Mouse (Mus musculus) spleen, adult 2 months (tissue): ENCODE data around the gene Olfr316. TPM values are rescaled to one million over a fixed set of nuclear protein-coding genes. Genes with fewer than 3 reads are reported as not detected.
"Not testable (repeated sequence)": the region's sequence is repeated elsewhere in the genome, so short reads cannot be mapped to it uniquely, and the experiment has no call there.

ENCODE experiments used
- DNase-seq, 2 experiments: peaks; one replicate each; pipeline versions ENCODE4 v3.0.0 to v3.0.0-alpha.2; 2012 to 2021; ENCODE audit warnings: low spot score in 2 of 2, low read depth in 1 of 2
- H3K27ac ChIP-seq: fragments of 200-500 bp; 2 replicates; pipeline ENCODE4 v1.5.1; 2012; ENCODE audit warnings: low read length, inconsistent platforms; ENCODE audit not compliant: insufficient read depth
- H3K27me3 ChIP-seq: fragments of 200-500 bp; 2 replicates; pipeline ENCODE4 v1.6.1; 2012; ENCODE audit warnings: mild to moderate bottlenecking, moderate library complexity, low read length, inconsistent platforms; ENCODE audit not compliant: control insufficient read depth, insufficient read depth
- H3K36me3 ChIP-seq: fragments of 200-500 bp; 2 replicates; pipeline ENCODE4 v1.6.1; 2012; ENCODE audit warnings: mild to moderate bottlenecking, low read length, inconsistent platforms; ENCODE audit not compliant: control insufficient read depth, insufficient read depth
- H3K4me1 ChIP-seq: fragments of 200-500 bp; 2 replicates; pipeline ENCODE4 v1.6.1; 2011; ENCODE audit warnings: inconsistent platforms; ENCODE audit not compliant: control insufficient read depth, insufficient read depth, insufficient read length
- H3K4me3 ChIP-seq: fragments of 200-500 bp; 2 replicates; pipeline ENCODE4 v1.5.1; 2011; ENCODE audit warnings: mild to moderate bottlenecking, inconsistent platforms; ENCODE audit not compliant: insufficient read depth, insufficient read length; ENCODE audit errors: extremely low read depth
- CTCF ChIP-seq: fragments of 200-500 bp; IDR thresholded peaks from 2 replicates; pipeline ENCODE4 v1.5.1; 2011; ENCODE audit warnings: mild to moderate bottlenecking, inconsistent platforms; ENCODE audit not compliant: insufficient read depth, insufficient read length, insufficient replicate concordance; ENCODE audit errors: extremely low read depth
- POLR2A ChIP-seq: fragments of 200-500 bp; IDR thresholded peaks from 2 replicates; pipeline ENCODE4 v1.6.1; 2011; ENCODE audit warnings: low read depth, low read length, inconsistent platforms
- WGBS: fragments of 180-500 bp; shearing (Covaris S2); methylation state at CpG from one replicate; pipeline ENCODE4 v1.1.7; 2018; 5-methylcytosine and 5-hydroxymethylcytosine counted together
- polyA plus RNA-seq: library from polyadenylated mRNA; depleted of rRNA; stranded (reverse); fragments of >200 nt; gene quantifications from 2 replicates; pipeline ENCODE4 v1.2.3, GENCODE M21; 2012

Gene Olfr316
- polyA plus RNA-seq, 1 experiment: not detected

- Histone ChIP-seq H3K27ac (no peak within 1 kb of the TSS), H3K36me3 (no peaks in the 10 kb centered on the region), H3K27me3 (no peaks in the 10 kb centered on the region), H3K4me1 (no peaks in the 10 kb centered on the region), H3K4me3 (no peak within 1 kb of the TSS)
- no peak for TF ChIP-seq POLR2A
- TF ChIP-seq CTCF: no peak
- no peak for DNase-seq
- 73% methylated on average over 4 of the region's 4 CpGs for WGBS
These were observed 13.7 kb upstream of the Olfr316 start, which contains the start of gene Olfr317 for GRCm38 (mm10) chr11:58738792-58739262. Gene Olfr317, minus strand, starts transcription at chr11:58739212.

- H3K27me3 ChIP-seq, H3K4me3 ChIP-seq, DNase-seq, H3K27ac ChIP-seq, H3K4me1 ChIP-seq, H3K36me3 ChIP-seq: not testable (repeated sequence)
- WGBS: 74% methylated on average over 18 of the region's 18 CpGs
These were observed 1.4 kb upstream of the Olfr316 start for GRCm38 (mm10) chr11:58751096-58751495.

DNA sequence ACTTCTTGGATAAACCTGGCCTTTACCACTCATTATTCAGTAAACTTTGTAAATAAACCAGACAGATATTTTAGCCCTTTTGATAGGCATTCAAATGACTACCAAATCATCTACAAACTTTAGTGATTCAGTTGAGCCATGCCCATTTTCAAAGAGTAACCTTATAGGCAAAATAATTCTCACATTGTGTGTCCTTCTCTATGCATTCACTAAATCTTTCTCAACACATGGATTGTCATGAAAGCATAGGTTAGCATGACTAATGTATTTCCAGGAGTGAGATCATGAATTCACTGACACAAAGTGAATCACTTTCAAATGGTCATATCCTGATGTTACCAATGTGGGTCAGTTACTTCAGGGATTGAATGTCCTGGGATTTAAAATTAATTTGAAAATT lies 20.4 kb downstream of the Olfr316 start, which contains the start of gene Olfr315:
TSS of gene Olfr315 (plus strand) at position 301 of the 400 bp plus-strand sequence.
- Histone ChIP-seq H3K36me3 (no peaks in the 10 kb centered on the region), H3K27me3 (no peaks in the 10 kb centered on the region), H3K4me1 (no peaks in the 10 kb centered on the region), H3K4me3 (no peak within 1 kb of the TSS), H3K27ac (no peak within 1 kb of the TSS)
- TF ChIP-seq POLR2A (no peak), CTCF (no peak)
- no peak for DNase-seq

- Histone ChIP-seq H3K27ac (no peak within 1 kb of the TSS), H3K4me1 (no peaks in the 10 kb centered on the region; the same call in 1 of the 2 replicates), H3K27me3 (no peaks in the 10 kb centered on the region), H3K4me3 (no peak within 1 kb of the TSS), H3K36me3 (no peaks in the 10 kb centered on the region)
- WGBS: 59% methylated on average over 6 of the region's 6 CpGs
- no peak for DNase-seq
- no peak for TF ChIP-seq POLR2A
- no peak for TF ChIP-seq CTCF
These were observed 30.1 kb downstream of the Olfr316 start, which contains the start of gene Olfr314 for GRCm38 (mm10) chr11:58782480-58783089. Gene Olfr314, plus strand, starts transcription at chr11:58782952.

GRCm38 (mm10) chr11:58784182-58784581 lies 31.6 kb downstream of the Olfr316 start:
- no peaks in the 10 kb centered on the region for H3K36me3 ChIP-seq
- TF ChIP-seq CTCF (no peak), POLR2A (no peak)
- 86% methylated on average over 2 of the region's 2 CpGs for WGBS

DNA sequence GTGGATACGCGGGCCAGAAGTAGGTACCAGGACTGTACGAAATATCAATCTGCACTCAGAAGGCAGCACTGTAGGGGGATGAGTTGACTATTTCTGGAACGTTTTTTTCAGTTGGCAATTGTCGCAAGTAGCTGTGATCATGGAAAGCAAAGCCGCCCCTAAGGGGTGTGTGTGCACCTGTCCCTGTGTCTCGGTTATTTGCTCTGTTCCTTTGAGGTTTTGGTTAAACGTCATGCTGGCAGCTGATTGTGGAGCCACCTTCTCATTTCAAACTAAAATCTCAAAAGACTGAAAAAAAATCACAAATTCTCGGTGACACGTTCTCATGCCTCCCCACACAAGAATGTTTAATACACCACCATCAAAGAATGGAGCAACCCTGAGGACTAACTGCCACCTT lies 35.1 kb downstream of the Olfr316 start:
- H3K27ac ChIP-seq: no peak overlapping the region
- no peaks in the 10 kb centered on the region; the same call in 1 of the 2 replicates for H3K4me1 ChIP-seq
- no peak overlapping the region for H3K4me3 ChIP-seq
- no peaks in the 10 kb centered on the region for H3K27me3 ChIP-seq
- TF ChIP-seq CTCF (no peak), POLR2A (no peak)
- DNase-seq: no peak
- 60% methylated on average over 10 of the region's 10 CpGs for WGBS
- no peaks in the 10 kb centered on the region for H3K36me3 ChIP-seq

More at GRCm38 (mm10) chr11:58784182-58784581, 31.6 kb downstream of the Olfr316 start:
- DNase-seq: no peak
- Histone ChIP-seq H3K4me1 (no peaks in the 10 kb centered on the region; the same call in 1 of the 2 replicates), H3K27me3 (no peaks in the 10 kb centered on the region), H3K4me3 (no peak overlapping the region), H3K27ac (no peak overlapping the region)

- Histone ChIP-seq H3K27me3 (no peaks in the 10 kb centered on the region), H3K4me1 (no peaks in the 10 kb centered on the region; the same call in 1 of the 2 replicates), H3K4me3 (no peak overlapping the region), H3K36me3 (no peaks in the 10 kb centered on the region), H3K27ac (no peak overlapping the region)
- peak in 1 of 2 experiments; percentile 31 for DNase-seq
- WGBS: 38% methylated on average over 8 of the region's 8 CpGs
- TF ChIP-seq CTCF (no peak), POLR2A (no peak)
These were observed 35.8 kb downstream of the Olfr316 start for GRCm38 (mm10) chr11:58788346-58788745.
